Mouse (Mus musculus): ENCODE data around the gene Rgs12.

Rgs12 gene

GRCm38 (mm10) chr5:34948861-34949760 is at the start of gene Rgs12:
Rgs12 (plus strand) TSS chr5:34949445.
- peak; percentile 75 to 80 for DNase-seq (ENCODE audit: low spot score in 2 of 2)

DNA sequence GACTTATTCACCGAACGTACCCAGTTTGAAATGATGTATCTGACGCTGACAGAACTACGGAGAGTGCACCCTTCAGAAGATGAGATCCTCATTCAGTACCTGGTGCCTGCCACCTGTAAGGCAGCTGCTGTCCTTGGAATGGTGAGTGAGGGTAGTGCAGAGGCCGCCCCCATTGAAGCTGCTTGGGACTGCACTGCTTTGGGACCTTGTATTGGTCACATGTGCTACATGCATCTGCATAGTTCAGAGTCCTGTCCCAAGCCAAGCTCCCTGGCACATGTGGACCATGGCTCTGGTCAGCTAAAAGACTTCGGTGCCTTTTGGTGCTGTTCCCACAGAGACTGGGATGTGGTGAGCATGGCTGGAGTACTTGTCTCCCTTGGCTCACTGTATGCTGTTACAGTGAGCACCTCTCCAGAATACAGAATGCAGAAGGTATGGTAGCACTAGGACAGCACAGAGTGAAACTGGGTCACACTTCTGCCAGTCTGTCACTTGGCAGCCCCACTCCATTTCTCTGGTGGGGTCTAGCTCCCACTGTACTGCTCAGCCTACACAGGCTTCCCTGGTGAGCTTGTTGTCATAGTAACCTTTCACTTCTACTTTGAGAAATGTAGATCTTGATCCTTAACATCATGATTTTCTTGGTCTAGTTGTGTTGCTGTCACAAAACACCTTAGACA is 49.3 kb upstream of the Rgs12 start:
- DNase-seq (ENCODE audit: low spot score in 2 of 2), result no peak

DNA sequence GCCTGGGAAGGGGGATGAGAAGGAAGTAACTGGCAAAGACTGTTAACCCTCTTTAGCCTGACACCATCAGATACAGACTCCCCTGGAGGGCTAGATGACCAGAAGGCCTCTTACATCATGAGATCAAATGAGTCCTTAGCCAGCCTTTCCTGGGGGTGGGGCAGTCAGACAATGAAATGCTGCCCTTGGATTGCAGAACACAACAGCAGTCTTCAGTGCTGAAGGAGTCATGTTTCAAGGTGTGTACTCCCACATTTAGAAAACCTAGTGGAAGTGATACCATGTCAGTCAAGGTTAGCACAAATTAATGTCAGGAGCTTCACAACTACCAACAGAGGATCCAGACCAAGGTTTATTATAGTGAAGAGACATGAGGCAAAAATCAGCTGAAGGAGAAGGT is 46.9 kb upstream of the Rgs12 start:
- DNase-seq (ENCODE audit: low spot score in 2 of 2), result no peak

- no peak for DNase-seq (ENCODE audit: low spot score in 2 of 2)
These were observed 46.3 kb upstream of the Rgs12 start for GRCm38 (mm10) chr5:34902811-34903385.

GRCm38 (mm10) chr5:34904412-34904811 is 44.8 kb upstream of the Rgs12 start:
- no peak for DNase-seq (ENCODE audit: low spot score in 2 of 2)

GRCm38 (mm10) chr5:34907230-34907629 is 42.0 kb upstream of the Rgs12 start:
- DNase-seq (ENCODE audit: low spot score in 2 of 2), result no peak

GRCm38 (mm10) chr5:34907910-34908725 is 41.1 kb upstream of the Rgs12 start, which contains the start of gene Msantd1:
Msantd1 (plus strand) TSS chr5:34908012.
- DNase-seq (ENCODE audit: low spot score in 2 of 2), result peak; percentile 58 to 59

GRCm38 (mm10) chr5:34908726-34909633 is 40.3 kb upstream of the Rgs12 start:
- DNase-seq (ENCODE audit: low spot score in 2 of 2), result peak; percentile 55 to 66

DNA sequence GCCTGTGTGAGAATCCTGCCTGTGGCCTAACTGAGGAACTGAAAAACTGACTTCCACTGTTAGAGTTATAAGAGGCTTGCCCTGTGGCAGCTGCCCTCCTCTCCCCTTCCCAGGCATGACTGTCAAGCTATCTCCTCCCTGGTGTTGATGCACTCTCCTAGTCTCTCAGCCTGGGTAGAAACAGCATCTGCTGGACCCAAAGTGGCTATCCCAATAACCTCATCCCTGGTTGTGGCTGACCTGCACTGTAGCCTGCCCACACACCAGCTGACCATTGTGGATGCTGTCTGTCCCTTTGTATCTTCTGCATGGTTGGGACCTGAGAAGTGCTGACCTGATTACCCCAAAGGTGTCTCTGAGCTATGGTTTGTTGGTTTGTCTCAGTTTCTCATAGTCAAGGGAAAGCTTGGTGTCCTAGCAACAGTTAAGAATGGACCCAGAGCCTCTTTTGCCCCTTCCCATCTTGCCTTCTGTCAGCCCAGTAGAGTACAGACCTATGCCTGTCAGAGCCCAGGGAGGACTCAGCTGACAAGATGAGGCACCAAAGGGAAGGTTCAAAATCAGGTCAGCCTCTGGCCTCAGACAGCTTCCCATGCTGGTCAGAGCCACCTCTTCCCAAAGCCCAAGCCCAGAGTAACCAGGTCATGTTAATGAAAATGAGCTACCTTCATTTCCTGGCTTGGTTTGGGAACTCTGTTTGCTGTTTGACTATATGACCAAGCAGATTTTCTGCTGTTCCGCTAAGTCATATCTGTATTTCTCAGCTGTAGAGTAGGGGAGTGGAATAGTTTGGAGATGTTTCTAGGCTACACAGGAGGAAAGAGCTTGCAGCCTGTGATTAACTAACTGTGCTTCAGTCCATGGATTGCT is 39.4 kb upstream of the Rgs12 start:
- no peak for DNase-seq (ENCODE audit: low spot score in 2 of 2)

- DNase-seq (ENCODE audit: low spot score in 2 of 2), result no peak
These were observed 38.8 kb upstream of the Rgs12 start for GRCm38 (mm10) chr5:34910504-34910815.

DNA sequence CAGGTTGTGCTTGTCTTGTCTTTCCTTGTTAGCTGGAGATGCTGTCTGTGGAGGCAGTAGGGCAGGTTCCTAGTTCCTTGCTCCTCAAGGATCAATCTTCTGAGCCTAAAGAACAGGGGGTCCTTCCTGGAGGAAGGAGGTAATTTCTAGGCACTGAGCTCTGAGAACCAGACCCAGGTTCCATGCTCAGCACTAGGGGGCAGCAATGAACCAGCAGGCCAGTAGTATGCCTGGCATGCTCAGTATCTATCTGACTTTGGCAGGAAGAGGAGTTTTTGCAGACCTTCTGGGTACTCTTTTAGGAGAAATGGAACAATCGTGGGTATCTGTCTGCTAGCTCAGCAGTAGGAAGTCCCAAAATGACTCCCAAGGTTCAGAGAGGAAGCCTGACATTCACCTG is 33.4 kb upstream of the Rgs12 start:
- DNase-seq (ENCODE audit: low spot score in 2 of 2), result peak; percentile 54 to 83

GRCm38 (mm10) chr5:34917234-34917655 is 32.0 kb upstream of the Rgs12 start:
- DNase-seq (ENCODE audit: low spot score in 2 of 2), result no peak

DNA sequence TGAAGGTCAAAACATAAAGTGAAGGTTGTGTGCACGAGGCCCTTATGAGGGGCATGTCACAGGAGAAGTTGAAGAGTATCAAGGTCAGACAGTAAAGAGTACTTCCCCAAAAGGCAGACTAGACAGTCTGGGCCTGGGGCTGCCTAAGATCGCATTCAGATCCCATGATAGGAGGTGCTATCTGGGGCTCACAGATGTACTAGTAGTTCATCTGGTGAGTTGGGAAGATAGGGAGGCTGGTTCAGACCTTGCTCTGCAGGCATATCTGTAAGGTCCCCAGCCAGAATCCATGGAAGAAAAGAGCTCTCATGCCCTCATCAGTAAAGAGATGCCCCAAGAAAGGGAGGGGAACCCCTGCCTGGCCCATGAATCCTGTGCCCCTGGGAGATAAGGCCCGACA is 30.5 kb upstream of the Rgs12 start:
- DNase-seq (ENCODE audit: low spot score in 2 of 2), result no peak

GRCm38 (mm10) chr5:34922531-34922930 is 26.7 kb upstream of the Rgs12 start:
- DNase-seq (ENCODE audit: low spot score in 2 of 2), result no peak

GRCm38 (mm10) chr5:34923920-34924319 is 25.3 kb upstream of the Rgs12 start:
- no peak for DNase-seq (ENCODE audit: low spot score in 2 of 2)

- DNase-seq (ENCODE audit: low spot score in 2 of 2), result no peak
These were observed 24.7 kb upstream of the Rgs12 start for GRCm38 (mm10) chr5:34924519-34924918.

- DNase-seq (ENCODE audit: low spot score in 2 of 2), result no peak
These were observed 21.6 kb upstream of the Rgs12 start for GRCm38 (mm10) chr5:34927648-34928047.

GRCm38 (mm10) chr5:34930151-34930975 is 18.9 kb upstream of the Rgs12 start:
- no peak for DNase-seq (ENCODE audit: low spot score in 2 of 2)

GRCm38 (mm10) chr5:34931091-34931490 is 18.2 kb upstream of the Rgs12 start:
- DNase-seq (ENCODE audit: low spot score in 2 of 2), result no peak
